Mouse (Mus musculus): Measurements from ENCODE around the gene Epop. TPM values are rescaled to one million over a fixed set of nuclear protein-coding genes. Genes with fewer than 3 reads are reported as not detected.

Gene Epop
- polyA plus RNA-seq, 1 experiment from 2014 or later, result 3.9 TPM

DNA sequence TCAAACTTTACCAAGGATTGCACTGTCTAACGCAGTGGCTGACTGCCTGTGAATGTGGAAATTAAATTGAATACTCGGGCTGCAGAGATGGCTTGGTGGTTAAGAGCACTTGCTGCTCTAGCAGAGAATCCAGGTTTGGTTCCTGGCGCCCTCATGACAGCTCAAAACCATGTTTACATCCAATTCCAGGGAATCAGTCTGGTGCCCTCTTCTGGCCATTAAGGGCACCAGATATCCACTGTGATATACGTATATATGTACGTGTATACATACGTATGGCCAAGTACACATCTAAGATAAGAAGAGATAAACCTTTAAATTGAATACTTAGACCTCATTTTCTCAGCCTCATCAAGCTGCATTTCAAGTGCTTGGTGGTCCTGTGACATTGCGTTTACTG lies 36.7 kb upstream of the Epop start:
- peaks cover 15% of the 10 kb centered on the region for H3K27me3 ChIP-seq
- no peak overlapping the region for H3K9ac ChIP-seq
- H3K4me2 ChIP-seq, result no peak overlapping the region
- 91% methylated on average over 7 of the region's 7 CpGs for WGBS
- H3K36me3 ChIP-seq (ENCODE audit: poor library complexity, severe bottlenecking), result peaks cover 58% of the 10 kb centered on the region
- peaks cover 60% of the 10 kb centered on the region for H3K4me1 ChIP-seq
- 0 out of 2 replicates have a peak overlapping the region, but pooled peaks have one; percentile 1 for H3K4me3 ChIP-seq
- ATAC-seq, result no peak
- H3K27ac ChIP-seq, result no peak overlapping the region
- no peaks in the 10 kb centered on the region for H3K9me3 ChIP-seq (replicated peaks)

DNA sequence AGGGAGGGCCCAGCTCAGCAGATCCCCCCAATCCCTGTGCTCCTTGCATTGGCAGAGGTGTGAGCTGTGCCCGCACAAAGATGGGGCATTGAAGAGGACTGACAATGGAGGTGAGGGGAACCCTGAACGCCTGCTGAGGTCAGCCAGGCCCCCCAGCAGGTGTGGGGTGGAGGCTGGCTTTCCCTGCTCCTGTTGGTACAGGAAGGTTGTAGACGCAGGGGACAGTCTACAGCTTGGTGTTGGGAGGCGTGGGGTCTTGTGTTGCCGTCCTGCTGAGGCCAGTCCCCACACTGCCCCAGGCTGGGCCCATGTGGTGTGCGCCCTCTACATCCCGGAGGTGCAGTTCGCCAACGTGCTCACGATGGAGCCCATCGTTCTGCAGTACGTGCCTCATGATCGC lies 35.9 kb upstream of the Epop start:
- no peaks in the 10 kb centered on the region for H3K9me3 ChIP-seq (replicated peaks)
- WGBS, result 85% methylated on average over 13 of the region's 13 CpGs
- peaks cover 61% of the 10 kb centered on the region for H3K4me1 ChIP-seq
- peak overlapping the region; percentile 43; the same call in 1 of the 2 replicates for H3K9ac ChIP-seq
- H3K36me3 ChIP-seq (ENCODE audit: poor library complexity, severe bottlenecking), result peaks cover 51% of the 10 kb centered on the region
- peak overlapping the region; percentile 82 for H3K4me2 ChIP-seq
- no peak for ATAC-seq
- no peak overlapping the region for H3K27ac ChIP-seq
- H3K4me3 ChIP-seq, result peak overlapping the region; percentile 90
- peaks cover 22% of the 10 kb centered on the region for H3K27me3 ChIP-seq

DNA sequence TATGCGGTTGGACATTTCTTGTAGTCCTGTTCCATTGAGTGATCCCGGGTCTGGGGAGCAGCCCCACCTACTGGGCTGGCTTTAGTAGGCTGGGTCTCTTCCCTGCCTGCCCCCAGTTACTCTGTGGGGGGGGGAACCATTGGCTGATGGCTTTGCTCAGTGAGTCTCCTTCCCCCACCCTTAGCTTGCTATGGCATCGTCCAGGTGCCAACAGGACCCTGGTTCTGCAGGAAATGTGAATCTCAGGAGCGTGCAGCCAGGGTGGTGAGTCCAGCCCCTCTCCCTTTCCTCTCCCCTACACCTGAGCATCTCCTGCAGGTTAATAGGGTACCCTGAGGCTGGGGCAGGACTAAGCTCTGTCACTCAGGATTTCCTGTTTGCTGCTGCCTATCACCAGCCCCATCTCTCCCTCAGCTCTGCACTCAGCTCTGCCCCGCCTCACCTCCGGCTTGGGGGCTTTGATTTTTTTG lies 35.3 kb upstream of the Epop start:
- peak overlapping the region; percentile 91 for H3K9ac ChIP-seq
- WGBS, result 22% methylated on average over 6 of the region's 6 CpGs
- H3K4me2 ChIP-seq, result peak overlapping the region; percentile 82
- peaks cover 56% of the 10 kb centered on the region for H3K4me1 ChIP-seq
- no peak for ATAC-seq
- no peak overlapping the region; the same call in 1 of the 2 replicates for H3K27ac ChIP-seq
- H3K36me3 ChIP-seq (ENCODE audit: poor library complexity, severe bottlenecking), result peaks cover 44% of the 10 kb centered on the region
- H3K4me3 ChIP-seq, result peak overlapping the region; percentile 90
- peaks cover 22% of the 10 kb centered on the region for H3K27me3 ChIP-seq
- no peaks in the 10 kb centered on the region for H3K9me3 ChIP-seq (replicated peaks)

DNA sequence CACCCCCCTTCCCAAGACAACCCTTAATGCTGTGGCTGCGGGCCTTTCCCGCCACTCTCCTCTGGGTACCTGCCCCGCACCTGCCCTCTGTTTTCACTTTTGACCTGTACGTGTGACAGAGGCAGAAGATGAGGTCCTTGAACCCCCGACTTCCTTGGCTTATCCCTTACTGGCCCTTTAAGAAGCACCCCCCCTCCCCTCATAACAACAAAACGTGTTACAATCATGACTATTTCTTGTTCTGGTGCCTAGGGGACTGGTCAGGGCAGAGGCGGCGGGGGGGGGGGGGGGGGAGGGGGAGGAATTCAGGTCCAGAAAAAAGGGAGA lies 34.8 kb upstream of the Epop start:
- Histone ChIP-seq H3K4me2 (peak overlapping the region; percentile 82), H3K4me1 (peaks cover 56% of the 10 kb centered on the region), H3K9me3 (replicated peaks) (no peaks in the 10 kb centered on the region), H3K27me3 (peaks cover 22% of the 10 kb centered on the region), H3K36me3 (ENCODE audit: poor library complexity, severe bottlenecking) (peaks cover 39% of the 10 kb centered on the region), H3K9ac (peak overlapping the region; percentile 91), H3K27ac (peak overlapping the region; percentile 84; the same call in 1 of the 2 replicates), H3K4me3 (peak overlapping the region; percentile 90)
- 0% methylated on average over 7 of the region's 8 CpGs for WGBS
- ATAC-seq, result no peak

DNA sequence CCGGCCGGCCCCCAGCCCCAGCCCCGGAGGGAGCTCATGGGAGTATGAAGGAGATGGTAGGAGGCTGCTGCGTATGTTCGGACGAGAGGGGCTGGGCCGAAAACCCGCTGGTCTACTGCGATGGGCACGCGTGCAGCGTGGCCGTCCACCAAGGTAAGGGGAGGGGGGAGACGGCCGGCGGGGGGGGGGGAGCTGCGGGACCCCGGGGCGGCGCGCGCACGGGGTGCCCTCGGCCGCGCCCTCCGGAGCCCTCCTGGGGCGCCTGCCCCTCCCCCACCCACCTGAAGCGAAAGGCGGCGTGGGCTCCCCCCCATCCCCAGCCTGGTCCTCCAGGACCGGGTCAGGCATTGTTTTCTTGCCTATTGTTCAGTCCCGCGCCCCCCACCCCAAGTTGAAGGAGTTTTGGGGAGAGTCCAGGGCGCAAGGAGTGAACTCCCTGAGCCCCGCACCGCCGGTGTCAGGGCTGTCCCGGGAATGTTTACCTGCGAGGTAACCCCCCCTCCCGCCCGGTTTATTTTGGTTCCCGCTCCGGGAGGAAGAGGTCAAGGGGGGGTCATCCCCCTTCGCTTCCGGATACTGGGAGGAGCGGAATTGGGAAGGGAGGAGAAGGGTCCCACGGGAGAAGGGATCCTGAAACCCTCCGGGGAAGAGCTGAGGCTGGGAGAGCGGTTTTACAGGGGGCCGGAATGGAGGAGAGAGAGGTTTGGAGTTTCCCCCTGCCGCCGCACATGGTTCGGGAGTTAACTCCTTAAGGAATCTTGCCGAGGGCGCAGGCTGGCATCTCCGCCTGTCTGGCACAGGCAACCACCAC lies 34.2 kb upstream of the Epop start:
- H3K4me2 ChIP-seq, result peak overlapping the region; percentile 82
- no peak for ATAC-seq
- under 1% methylated on average over 29 of the region's 57 CpGs for WGBS
- H3K4me3 ChIP-seq, result peak overlapping the region; percentile 90
- peaks cover 53% of the 10 kb centered on the region for H3K4me1 ChIP-seq
- H3K27me3 ChIP-seq, result peaks cover 22% of the 10 kb centered on the region
- no peaks in the 10 kb centered on the region for H3K9me3 ChIP-seq (replicated peaks)
- H3K36me3 ChIP-seq (ENCODE audit: poor library complexity, severe bottlenecking), result peaks cover 34% of the 10 kb centered on the region
- peak overlapping the region; percentile 91 for H3K9ac ChIP-seq
- H3K27ac ChIP-seq, result peak overlapping the region; percentile 84

DNA sequence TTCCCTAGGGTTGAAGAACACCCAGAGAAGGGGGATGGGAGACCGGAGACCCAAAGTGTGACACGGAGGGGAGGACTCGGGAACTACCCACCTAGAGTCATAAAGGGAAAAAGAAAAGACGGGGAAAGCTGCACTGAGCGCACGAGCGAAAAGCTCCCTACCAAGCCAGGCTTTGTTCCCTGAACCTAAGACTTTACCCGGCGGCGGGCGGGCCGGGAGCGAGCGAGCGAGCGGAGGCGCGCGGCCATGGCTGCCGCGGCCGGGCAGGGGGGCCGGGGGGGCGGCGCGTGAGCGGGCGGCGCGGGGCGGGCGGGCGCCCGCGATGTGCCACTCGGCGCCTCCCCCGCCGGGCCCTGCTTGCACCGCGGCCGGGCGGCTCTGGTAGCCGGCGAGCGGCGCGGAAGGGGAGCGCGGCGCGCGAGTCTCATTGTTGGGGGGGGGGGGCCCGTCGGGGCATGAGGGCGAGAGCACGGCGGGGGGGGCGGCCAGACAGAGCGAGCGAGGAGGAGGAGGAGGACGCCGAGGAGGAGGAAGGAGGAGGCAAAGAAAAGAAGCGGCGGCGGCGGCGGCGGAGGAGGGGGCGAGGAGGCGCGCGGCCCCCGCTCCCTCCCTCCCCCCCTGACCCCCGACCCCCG lies 33.5 kb upstream of the Epop start, which contains the start of gene Mllt6:
Gene Mllt6, plus strand, starts transcription at position 522 of the 635 bp plus-strand sequence.
- peak; percentile 70 for ATAC-seq
- peak within 1 kb of the TSS; percentile 91 for H3K9ac ChIP-seq
- H3K36me3 ChIP-seq (ENCODE audit: poor library complexity, severe bottlenecking), result peaks cover 26% of the 10 kb centered on the region
- peak within 1 kb of the TSS; percentile 84 for H3K27ac ChIP-seq
- no peaks in the 10 kb centered on the region for H3K9me3 ChIP-seq (replicated peaks)
- H3K27me3 ChIP-seq, result peaks cover 22% of the 10 kb centered on the region
- H3K4me1 ChIP-seq, result peaks cover 48% of the 10 kb centered on the region
- peak within 1 kb of the TSS; percentile 90 for H3K4me3 ChIP-seq
- H3K4me2 ChIP-seq, result peak within 1 kb of the TSS; percentile 82
- 1% methylated on average over 44 of the region's 76 CpGs for WGBS

DNA sequence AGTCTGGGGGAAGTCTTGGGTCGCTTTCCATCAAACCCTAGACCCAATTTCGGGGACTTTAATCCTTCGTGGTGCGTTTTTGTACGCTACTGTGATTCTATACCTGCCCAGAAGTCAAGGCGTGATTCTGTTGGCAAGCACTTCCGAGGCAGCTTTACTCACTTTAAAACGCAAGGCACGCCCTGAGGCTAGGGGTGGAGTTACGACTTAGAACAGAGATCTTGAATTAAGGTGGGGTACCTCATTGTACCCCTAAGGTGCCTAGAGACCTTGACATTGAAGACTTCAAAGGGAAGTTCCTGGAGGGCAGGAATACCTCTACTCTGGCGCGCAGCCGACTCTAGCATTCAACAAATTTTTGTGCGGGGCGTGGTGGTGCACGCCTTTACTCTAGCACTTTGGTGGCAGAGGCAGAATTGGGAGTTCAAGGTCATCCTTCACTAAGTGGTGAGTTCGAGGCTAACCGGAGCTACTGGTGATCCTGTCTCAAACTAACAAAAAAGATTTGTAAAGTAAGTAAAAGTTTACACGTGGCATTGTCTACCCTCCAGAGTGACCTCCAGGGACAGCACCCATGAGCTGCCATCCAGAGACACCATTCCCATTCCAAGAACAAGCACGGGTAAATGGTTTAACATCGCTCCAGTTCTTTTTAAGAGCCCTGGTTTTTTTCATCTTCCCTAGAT lies 32.8 kb upstream of the Epop start:
- 2% methylated on average over 21 of the region's 21 CpGs for WGBS
- H3K27me3 ChIP-seq, result peaks cover 22% of the 10 kb centered on the region
- peaks cover 48% of the 10 kb centered on the region for H3K4me1 ChIP-seq
- peak overlapping the region; percentile 84; the same call in 1 of the 2 replicates for H3K27ac ChIP-seq
- H3K36me3 ChIP-seq (ENCODE audit: poor library complexity, severe bottlenecking), result peaks cover 22% of the 10 kb centered on the region
- H3K4me2 ChIP-seq, result peak overlapping the region; percentile 82
- peak overlapping the region; percentile 91 for H3K9ac ChIP-seq
- peak overlapping the region; percentile 90 for H3K4me3 ChIP-seq
- H3K9me3 ChIP-seq (replicated peaks), result no peaks in the 10 kb centered on the region
- ATAC-seq, result no peak

DNA sequence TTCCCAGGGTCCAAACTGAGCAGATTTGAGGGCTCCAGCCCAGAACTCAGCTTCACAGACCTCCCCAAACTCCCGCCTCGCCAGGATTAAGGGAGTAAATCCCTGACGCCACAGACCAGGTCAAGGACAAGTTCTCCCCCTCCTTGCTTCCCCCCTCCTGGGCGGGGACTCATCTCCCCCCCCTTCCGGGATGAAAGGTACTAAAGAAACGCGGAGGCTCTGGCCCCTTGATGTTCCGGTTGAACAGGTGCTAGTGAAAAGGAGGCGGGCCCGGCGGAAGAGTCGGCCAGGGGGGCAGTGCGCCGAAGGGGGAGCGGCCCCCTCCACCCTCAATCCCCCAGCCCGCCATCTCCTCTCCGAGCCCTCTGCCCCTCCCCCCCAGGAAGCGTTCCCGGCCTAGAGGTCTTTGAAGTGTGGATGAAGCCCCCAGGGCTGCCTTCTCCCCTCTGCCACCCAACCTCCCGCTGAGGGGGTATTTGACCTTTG lies 32.2 kb upstream of the Epop start:
- H3K4me2 ChIP-seq, result peak overlapping the region; percentile 82
- ATAC-seq, result no peak
- 1% methylated on average over 20 of the region's 20 CpGs for WGBS
- H3K27me3 ChIP-seq, result peaks cover 22% of the 10 kb centered on the region
- H3K4me1 ChIP-seq, result peaks cover 48% of the 10 kb centered on the region
- H3K9ac ChIP-seq, result peak overlapping the region; percentile 27; the same call in 1 of the 2 replicates
- peaks cover 15% of the 10 kb centered on the region for H3K36me3 ChIP-seq (ENCODE audit: poor library complexity, severe bottlenecking)
- no peak overlapping the region for H3K27ac ChIP-seq
- H3K4me3 ChIP-seq, result peak overlapping the region; percentile 90
- no peaks in the 10 kb centered on the region for H3K9me3 ChIP-seq (replicated peaks)

DNA sequence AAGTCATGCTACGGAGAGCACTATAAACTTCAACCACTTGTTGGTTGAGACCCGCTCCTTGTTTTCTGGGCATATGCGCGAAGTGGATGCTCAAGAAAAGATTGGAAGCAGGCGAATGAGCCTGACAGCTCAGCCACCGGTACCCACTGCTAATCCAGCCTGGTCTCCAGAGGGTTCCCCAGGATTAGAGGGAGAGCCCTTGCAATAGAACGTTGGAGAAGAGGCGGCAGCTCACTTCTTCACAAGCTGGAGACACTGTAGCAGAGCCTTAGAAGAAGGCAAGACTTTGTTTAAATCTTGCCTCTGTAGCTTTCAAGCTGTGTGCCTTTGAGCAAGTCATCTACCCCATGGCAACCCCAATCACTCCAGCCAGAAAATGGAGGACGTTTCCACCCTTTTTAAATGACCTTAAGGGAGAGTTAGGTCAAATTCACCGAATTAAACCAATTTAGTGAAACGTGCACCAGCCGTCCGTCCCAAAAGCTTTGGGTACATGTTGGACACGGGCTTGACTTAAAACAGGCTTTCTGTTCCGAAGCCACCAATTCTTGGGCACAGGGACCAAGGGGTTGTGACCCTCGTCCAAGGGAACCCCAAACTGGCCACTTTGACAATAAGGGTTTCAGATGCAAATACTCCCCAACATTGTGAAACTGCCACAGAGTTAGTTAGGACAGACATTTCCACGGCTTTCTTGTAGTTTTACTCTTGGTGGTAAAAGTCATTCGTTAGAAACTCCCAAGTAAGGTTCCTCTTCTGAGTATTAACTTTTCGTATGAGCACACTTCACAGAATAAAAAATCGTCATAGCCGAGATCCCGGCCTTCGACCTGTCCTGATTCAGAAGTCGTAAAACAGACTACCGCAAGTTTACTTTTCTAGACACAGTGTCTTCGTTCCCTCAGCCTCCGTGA lies 31.5 kb upstream of the Epop start:
- 4% methylated on average over 27 of the region's 27 CpGs for WGBS
- peak overlapping the region; percentile 90 for H3K4me3 ChIP-seq
- H3K9me3 ChIP-seq (replicated peaks), result no peaks in the 10 kb centered on the region
- peaks cover 8% of the 10 kb centered on the region for H3K36me3 ChIP-seq (ENCODE audit: poor library complexity, severe bottlenecking)
- peaks cover 22% of the 10 kb centered on the region for H3K27me3 ChIP-seq
- H3K4me2 ChIP-seq, result peak overlapping the region; percentile 82
- H3K27ac ChIP-seq, result no peak overlapping the region
- peak overlapping the region; percentile 86 for H3K9ac ChIP-seq
- peaks cover 48% of the 10 kb centered on the region for H3K4me1 ChIP-seq
- no peak for ATAC-seq

DNA sequence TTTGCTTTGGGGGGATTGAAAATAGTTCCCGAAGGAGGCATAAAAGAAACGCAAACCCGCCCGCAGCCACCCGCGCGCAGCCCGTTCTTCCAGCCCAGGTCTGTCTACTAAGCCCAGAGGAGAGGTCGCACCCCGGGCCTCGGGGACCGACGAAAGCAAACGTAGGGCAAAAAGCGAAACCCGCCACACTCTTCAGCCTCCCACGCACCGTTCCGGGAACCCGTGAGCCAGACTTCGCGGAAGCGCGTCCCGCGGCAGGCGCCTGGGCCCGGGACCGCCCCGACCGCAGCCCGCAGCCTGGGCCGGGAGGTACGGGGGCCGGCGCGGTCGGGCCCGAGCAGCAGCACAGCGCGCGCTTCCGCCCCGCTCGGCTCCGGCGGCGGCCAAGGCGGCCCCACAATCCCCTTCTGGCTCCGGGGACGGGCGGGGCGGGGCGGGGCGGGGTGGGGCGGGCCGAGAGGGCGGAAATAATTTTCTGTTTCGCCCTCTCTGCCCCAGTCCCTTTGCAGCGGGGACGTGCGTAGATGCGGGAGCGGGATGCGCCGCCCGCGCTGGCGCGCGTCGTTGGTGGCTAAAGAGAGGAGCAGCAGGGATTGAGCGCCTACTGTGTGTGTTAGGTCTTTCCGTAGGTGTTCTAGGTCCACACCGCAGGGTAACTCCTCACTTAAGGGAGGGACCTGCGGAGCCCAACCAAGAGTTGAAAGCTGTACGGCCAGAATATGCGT lies 30.6 kb upstream of the Epop start:
- H3K36me3 ChIP-seq (ENCODE audit: poor library complexity, severe bottlenecking), result no peaks in the 10 kb centered on the region
- peak overlapping the region; percentile 79 for H3K4me2 ChIP-seq
- ATAC-seq, result peak; percentile 89
- peak overlapping the region; percentile 73 for H3K4me3 ChIP-seq
- H3K9ac ChIP-seq, result peak overlapping the region; percentile 86
- no peaks in the 10 kb centered on the region for H3K9me3 ChIP-seq (replicated peaks)
- WGBS, result under 1% methylated on average over 59 of the region's 78 CpGs
- peaks cover 44% of the 10 kb centered on the region for H3K4me1 ChIP-seq
- H3K27me3 ChIP-seq, result peaks cover 22% of the 10 kb centered on the region
- no peak overlapping the region for H3K27ac ChIP-seq

Data from forebrain, embryonic 13.5 days (tissue).